Mouse (Mus musculus): ENCODE data around the gene Eif4a1. TPM values are rescaled to one million over a fixed set of nuclear protein-coding genes. Genes with fewer than 3 reads are reported as not detected.

The Eif4a1 gene
- polyA plus RNA-seq, 1 experiment = 210 TPM

- H3K4me3 ChIP-seq (ENCODE audit: control insufficient read depth, low read depth, low read length) = no peak overlapping the region
- no peak overlapping the region for H3K27ac ChIP-seq (ENCODE audit: control insufficient read depth, insufficient read depth, low read depth, low read length)
- H3K4me1 ChIP-seq (ENCODE audit: control insufficient read depth, insufficient read depth, low read length) = peaks cover 7% of the 10 kb centered on the region
- no peaks in the 10 kb centered on the region for H3K36me3 ChIP-seq (ENCODE audit: control insufficient read depth, insufficient read depth, low read length)
- TF ChIP-seq POLR2A (IDR thresholded peaks at IDR 0.05; ENCODE audit: control insufficient read depth, low read depth, low read length) (no peak), CTCF (IDR thresholded peaks at IDR 0.05; ENCODE audit: control insufficient read depth, insufficient read depth, insufficient replicate concordance, low read depth, low read length) (no peak)
- H3K27me3 ChIP-seq (ENCODE audit: control insufficient read depth, insufficient read depth, low read length) = no peaks in the 10 kb centered on the region
These were observed 20.1 kb upstream of the Eif4a1 start for GRCm38 (mm10) chr11:69692196-69692811.

GRCm38 (mm10) chr11:69689891-69690290 is 17.7 kb upstream of the Eif4a1 start:
- Histone ChIP-seq H3K4me3 (ENCODE audit: control insufficient read depth, low read depth, low read length) (no peak overlapping the region), H3K27me3 (ENCODE audit: control insufficient read depth, insufficient read depth, low read length) (no peaks in the 10 kb centered on the region), H3K36me3 (ENCODE audit: control insufficient read depth, insufficient read depth, low read length) (no peaks in the 10 kb centered on the region), H3K4me1 (ENCODE audit: control insufficient read depth, insufficient read depth, low read length) (peaks cover 2% of the 10 kb centered on the region), H3K27ac (ENCODE audit: control insufficient read depth, insufficient read depth, low read depth, low read length) (no peak overlapping the region)
- TF ChIP-seq CTCF (IDR thresholded peaks at IDR 0.05; ENCODE audit: control insufficient read depth, insufficient read depth, insufficient replicate concordance, low read depth, low read length) = no peak
- TF ChIP-seq POLR2A (IDR thresholded peaks at IDR 0.05; ENCODE audit: control insufficient read depth, low read depth, low read length) = no peak

- Histone ChIP-seq H3K4me1 (ENCODE audit: control insufficient read depth, insufficient read depth, low read length) (peaks cover 9% of the 10 kb centered on the region), H3K4me3 (ENCODE audit: control insufficient read depth, low read depth, low read length) (no peak overlapping the region), H3K27ac (ENCODE audit: control insufficient read depth, insufficient read depth, low read depth, low read length) (no peak overlapping the region), H3K36me3 (ENCODE audit: control insufficient read depth, insufficient read depth, low read length) (no peaks in the 10 kb centered on the region), H3K27me3 (ENCODE audit: control insufficient read depth, insufficient read depth, low read length) (no peaks in the 10 kb centered on the region)
- TF ChIP-seq POLR2A (IDR thresholded peaks at IDR 0.05; ENCODE audit: control insufficient read depth, low read depth, low read length) = no peak
- TF ChIP-seq CTCF (IDR thresholded peaks at IDR 0.05; ENCODE audit: control insufficient read depth, insufficient read depth, insufficient replicate concordance, low read depth, low read length) = no peak
These were observed 14.8 kb upstream of the Eif4a1 start for GRCm38 (mm10) chr11:69687061-69687460.

- Histone ChIP-seq H3K4me3 (ENCODE audit: control insufficient read depth, low read depth, low read length) (no peak overlapping the region), H3K27me3 (ENCODE audit: control insufficient read depth, insufficient read depth, low read length) (no peaks in the 10 kb centered on the region), H3K4me1 (ENCODE audit: control insufficient read depth, insufficient read depth, low read length) (peaks cover 9% of the 10 kb centered on the region), H3K27ac (ENCODE audit: control insufficient read depth, insufficient read depth, low read depth, low read length) (peak overlapping the region; percentile 96; the same call in 1 of the 2 replicates), H3K36me3 (ENCODE audit: control insufficient read depth, insufficient read depth, low read length) (no peaks in the 10 kb centered on the region)
- TF ChIP-seq CTCF (IDR thresholded peaks at IDR 0.05; ENCODE audit: control insufficient read depth, insufficient read depth, insufficient replicate concordance, low read depth, low read length) = no peak
- TF ChIP-seq POLR2A (IDR thresholded peaks at IDR 0.05; ENCODE audit: control insufficient read depth, low read depth, low read length) = no peak
These were observed 14.2 kb upstream of the Eif4a1 start for GRCm38 (mm10) chr11:69686377-69686776.

- H3K27ac ChIP-seq (ENCODE audit: control insufficient read depth, insufficient read depth, low read depth, low read length) = peak within 1 kb of the TSS; percentile 96
- no peaks in the 10 kb centered on the region for H3K27me3 ChIP-seq (ENCODE audit: control insufficient read depth, insufficient read depth, low read length)
- no peaks in the 10 kb centered on the region for H3K36me3 ChIP-seq (ENCODE audit: control insufficient read depth, insufficient read depth, low read length)
- H3K4me3 ChIP-seq (ENCODE audit: control insufficient read depth, low read depth, low read length) = no peak within 1 kb of the TSS
- TF ChIP-seq CTCF (IDR thresholded peaks at IDR 0.05; ENCODE audit: control insufficient read depth, insufficient read depth, insufficient replicate concordance, low read depth, low read length) = no peak
- peak; percentile 42; the same call in 1 of the 2 replicates for TF ChIP-seq POLR2A (IDR thresholded peaks at IDR 0.05; ENCODE audit: control insufficient read depth, low read depth, low read length)
- H3K4me1 ChIP-seq (ENCODE audit: control insufficient read depth, insufficient read depth, low read length) = peaks cover 9% of the 10 kb centered on the region
These were observed 13.4 kb upstream of the Eif4a1 start, which contains the start of gene Tnfsf13 for GRCm38 (mm10) chr11:69685526-69686148. Gene Tnfsf13, minus strand, starts transcription at chr11:69685784.

GRCm38 (mm10) chr11:69684936-69685335 is 12.7 kb upstream of the Eif4a1 start:
- Histone ChIP-seq H3K4me3 (ENCODE audit: control insufficient read depth, low read depth, low read length) (no peak overlapping the region), H3K36me3 (ENCODE audit: control insufficient read depth, insufficient read depth, low read length) (no peaks in the 10 kb centered on the region), H3K4me1 (ENCODE audit: control insufficient read depth, insufficient read depth, low read length) (peaks cover 9% of the 10 kb centered on the region), H3K27me3 (ENCODE audit: control insufficient read depth, insufficient read depth, low read length) (no peaks in the 10 kb centered on the region), H3K27ac (ENCODE audit: control insufficient read depth, insufficient read depth, low read depth, low read length) (peak overlapping the region; percentile 75)
- TF ChIP-seq POLR2A (IDR thresholded peaks at IDR 0.05; ENCODE audit: control insufficient read depth, low read depth, low read length) = no peak
- TF ChIP-seq CTCF (IDR thresholded peaks at IDR 0.05; ENCODE audit: control insufficient read depth, insufficient read depth, insufficient replicate concordance, low read depth, low read length) = no peak

GRCm38 (mm10) chr11:69684128-69684745 is 12.0 kb upstream of the Eif4a1 start:
- no peak overlapping the region; the same call in 1 of the 2 replicates for H3K4me3 ChIP-seq (ENCODE audit: control insufficient read depth, low read depth, low read length)
- H3K4me1 ChIP-seq (ENCODE audit: control insufficient read depth, insufficient read depth, low read length) = peaks cover 9% of the 10 kb centered on the region
- TF ChIP-seq CTCF (IDR thresholded peaks at IDR 0.05; ENCODE audit: control insufficient read depth, insufficient read depth, insufficient replicate concordance, low read depth, low read length) (no peak), POLR2A (IDR thresholded peaks at IDR 0.05; ENCODE audit: control insufficient read depth, low read depth, low read length) (no peak)
- no peaks in the 10 kb centered on the region for H3K36me3 ChIP-seq (ENCODE audit: control insufficient read depth, insufficient read depth, low read length)
- H3K27me3 ChIP-seq (ENCODE audit: control insufficient read depth, insufficient read depth, low read length) = no peaks in the 10 kb centered on the region
- H3K27ac ChIP-seq (ENCODE audit: control insufficient read depth, insufficient read depth, low read depth, low read length) = peak overlapping the region; percentile 62
